Mouse (Mus musculus) neural tube, postnatal 0 days (tissue): ENCODE measurements around the gene Dpm1. TPM values are rescaled to one million over a fixed set of nuclear protein-coding genes. Genes with fewer than 3 reads are reported as not detected.

Experiments
- microRNA-seq: library from miRNA; unstranded; fragments of <30 nt; microRNA quantifications from one replicate; pipeline ENCODE4, GENCODE M21; 2016
- polyA plus RNA-seq: library from polyadenylated mRNA; unstranded; fragments of >200 nt; fragmentation: Nextera tagmentation; extraction: Ambion mirVana; gene quantifications from 2 replicates; pipeline ENCODE4 v1.2.1, GENCODE M21; 2015

Dpm1 gene
- 84.0 and 108 TPM in 2 replicates for polyA plus RNA-seq

DNA sequence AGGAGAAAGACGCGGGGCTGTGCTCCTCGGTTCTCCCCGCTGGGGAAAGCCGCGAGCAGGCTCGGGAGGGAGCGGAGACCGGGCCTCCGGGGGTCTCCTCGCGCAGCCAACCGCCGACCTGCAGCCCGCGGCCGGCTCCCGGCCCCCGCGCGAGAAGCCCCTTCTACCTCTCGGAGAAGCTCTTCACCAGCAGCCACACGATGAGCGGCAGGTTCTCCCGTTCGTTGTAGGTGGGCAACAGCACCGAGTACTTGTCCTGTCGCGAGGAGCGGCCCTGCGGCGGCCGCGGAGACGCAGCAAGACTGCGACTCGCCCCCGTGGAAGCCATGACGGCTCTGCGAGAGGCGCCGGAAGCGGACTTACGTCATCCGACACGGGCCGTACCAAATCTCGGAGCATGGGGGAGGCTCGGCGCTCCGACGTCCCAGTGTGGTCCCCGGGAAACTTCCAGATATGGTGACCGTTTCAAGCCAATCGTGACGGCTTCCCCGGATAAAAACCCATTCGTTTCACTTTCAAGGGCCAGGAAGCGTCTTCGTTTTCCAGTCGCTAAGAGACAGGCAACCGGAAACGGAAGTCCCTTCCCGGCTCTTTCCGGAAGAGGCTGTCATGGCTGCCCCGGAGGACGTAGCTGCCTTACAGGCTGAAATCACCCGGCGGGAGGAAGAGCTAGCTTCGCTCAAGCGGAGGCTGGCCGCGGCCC, at the start of gene Dpm1, which contains the start of the genes Gm20716 and Mocs3:
Gene Dpm1, minus strand, starts transcription at position 566 of the 703 bp plus-strand sequence.
Gene Gm20716, minus strand, starts transcription at position 339 of the 703 bp plus-strand sequence.
Gene Mocs3, plus strand, starts transcription at position 597 of the 703 bp plus-strand sequence.

GRCm38 (mm10) chr2:168206725-168207644, 23.4 kb downstream of the Dpm1 start, which contains the start of gene Adnp:
Gene Adnp, minus strand, starts transcription at chr2:168207112.

Small RNAs within 50 kb of the gene (microRNA-seq; reads per million reads assigned to microRNA genes)
- not detected for gene Gm24561

Other genes starting within 250 kb of the Dpm1 start
- 0.31 and 0.57 TPM in 2 replicates for gene Ripor3, start 220.0 kb downstream of the Dpm1 start, polyA plus RNA-seq
- gene Pard6b, start 149.6 kb downstream of the Dpm1 start, polyA plus RNA-seq: 5.0 and 5.2 TPM in 2 replicates
- gene Adnp, start 23.5 kb downstream of the Dpm1 start, polyA plus RNA-seq: 16.0 and 30.7 TPM in 2 replicates
- 10.1 and 16.4 TPM in 2 replicates for gene Gm20716, start 227 bp downstream of the Dpm1 start, polyA plus RNA-seq
- 11.1 and 12.1 TPM in 2 replicates for gene Mocs3, start within 50 bp of the Dpm1 start, polyA plus RNA-seq
- 1.2 and 1.4 TPM in 2 replicates for gene Kcng1, start 51.1 kb upstream of the Dpm1 start, polyA plus RNA-seq